Mouse (Mus musculus) midbrain, postnatal 0 days (tissue): Measurements from ENCODE around the gene Fbxo30. TPM values are rescaled to one million over a fixed set of nuclear protein-coding genes. Genes with fewer than 3 reads are reported as not detected.

ENCODE experiments used
- ATAC-seq: fragments of 200-750 bp; cut with Nextera tagmentation; 2 replicates; pipeline ENCODE4 v1.8.0; 2017; ENCODE audit warnings: moderate number of reproducible peaks, mild to moderate bottlenecking, moderate TSS enrichment, moderate library complexity; ENCODE audit not compliant: low FRiP score
- DNase-seq: peaks from one replicate; pipeline ENCODE4 v3.0.0-alpha.2; 2015; ENCODE audit warnings: low spot score
- H3K27ac ChIP-seq: fragments of 300-500 bp; sonication (generic); 2 replicates; pipeline ENCODE4 v1.5.1; 2014; ENCODE audit warnings: low read depth, mild to moderate bottlenecking, low read length, mixed read lengths
- H3K27me3 ChIP-seq: fragments of 300-500 bp; sonication (generic); 2 replicates; pipeline ENCODE4 v1.6.1; 2014; ENCODE audit warnings: low read length, control low read depth, mixed read lengths; ENCODE audit not compliant: insufficient read depth
- H3K36me3 ChIP-seq: fragments of 300-500 bp; sonication (generic); 2 replicates; pipeline ENCODE4 v1.6.1; 2014; ENCODE audit warnings: low read length, control low read depth, mixed read lengths; ENCODE audit not compliant: insufficient read depth
- H3K4me1 ChIP-seq: fragments of 300-500 bp; sonication (generic); 2 replicates; pipeline ENCODE4 v1.6.1; 2014; ENCODE audit warnings: mild to moderate bottlenecking, control low read depth, antibody characterized with exemption, low read length, mixed read lengths; ENCODE audit not compliant: insufficient read depth
- H3K4me2 ChIP-seq: fragments of 300-500 bp; sonication (generic); 2 replicates; pipeline ENCODE4 v1.6.1; 2014; ENCODE audit warnings: low read depth, mild to moderate bottlenecking, low read length, mixed read lengths; ENCODE audit not compliant: poor library complexity, severe bottlenecking
- H3K4me3 ChIP-seq: fragments of 300-500 bp; sonication (generic); 2 replicates; pipeline ENCODE4 v1.5.1; 2014; ENCODE audit warnings: low read depth, mild to moderate bottlenecking, low read length, moderate library complexity
- H3K9ac ChIP-seq: fragments of 300-500 bp; sonication (generic); replicated peaks from 2 replicates; pipeline ENCODE4 v1.6.1; 2014; ENCODE audit warnings: mild to moderate bottlenecking, low read length, moderate library complexity, mixed read lengths; ENCODE audit not compliant: poor library complexity, severe bottlenecking
- H3K9me3 ChIP-seq: fragments of 300-500 bp; sonication (generic); 2 replicates; pipeline ENCODE4 v1.6.1; 2016; ENCODE audit warnings: low read length, control low read depth
- CTCF ChIP-seq: IDR thresholded peaks from 2 replicates; pipeline ENCODE4 v1.5.1; 2016; ENCODE audit warnings: antibody characterized with exemption, mild to moderate bottlenecking
- WGBS: fragments of 180-500 bp; shearing (Covaris S2); extraction: QIAGEN DNeasy Blood & Tissue Kit; methylation state at CpG from one replicate; pipeline ENCODE4 v1.1.7; 2014; 5-methylcytosine and 5-hydroxymethylcytosine counted together
- polyA plus RNA-seq: library from polyadenylated mRNA; unstranded; fragments of >200 nt; fragmentation: Nextera tagmentation; extraction: Ambion mirVana; gene quantifications from 2 replicates; pipeline ENCODE4 v1.2.1, GENCODE M21; 2015
- total RNA-seq: library from RNA; depleted of rRNA; stranded (reverse); fragments of >200 nt; gene quantifications from 2 replicates; pipeline ENCODE4 v1.2.3, GENCODE M21; 2014; rRNA removed

Gene Fbxo30
- total and polyA plus RNA-seq, 2 experiments from 2014 or later, result 9.0 TPM

GRCm38 (mm10) chr10:11343205-11344141, 62.3 kb downstream of the Fbxo30 start, which contains the start of gene Epm2a:
Epm2a (plus strand) TSS chr10:11343404.
- Histone ChIP-seq H3K27ac (peak within 1 kb of the TSS; percentile 98), H3K9ac (peak within 1 kb of the TSS; percentile 95), H3K9me3 (no peaks in the 10 kb centered on the region), H3K4me2 (peak within 1 kb of the TSS; percentile 57), H3K4me3 (peak within 1 kb of the TSS; percentile 73), H3K27me3 (no peaks in the 10 kb centered on the region), H3K4me1 (no peaks in the 10 kb centered on the region), H3K36me3 (no peaks in the 10 kb centered on the region)
- TF ChIP-seq CTCF, result no peak
- WGBS, result under 1% methylated on average over 102 of the region's 106 CpGs
- ATAC-seq (peak; percentile 92), DNase-seq (peak; percentile 79)

- no peak for ATAC-seq
- H3K4me3 ChIP-seq, result no peak overlapping the region
- no peaks in the 10 kb centered on the region for H3K36me3 ChIP-seq
- 77% methylated on average over 18 of the region's 18 CpGs for WGBS
- no peaks in the 10 kb centered on the region for H3K27me3 ChIP-seq
- no peak for DNase-seq
- H3K4me1 ChIP-seq, result no peaks in the 10 kb centered on the region
- no peak overlapping the region for H3K9ac ChIP-seq
- H3K27ac ChIP-seq, result no peak overlapping the region
- no peaks in the 10 kb centered on the region for H3K9me3 ChIP-seq
- no peak overlapping the region for H3K4me2 ChIP-seq
- TF ChIP-seq CTCF, result peak; percentile 55
Measured at GRCm38 (mm10) chr10:11344536-11345468, 63.7 kb downstream of the Fbxo30 start.

Other genes starting within 250 kb of the Fbxo30 start
- 27.4 and 30.1 TPM in 2 replicates for gene Grm1, start 199.0 kb upstream of the Fbxo30 start, total RNA-seq
- 14.8 and 16.5 TPM in 2 replicates for gene Grm1, start 199.0 kb upstream of the Fbxo30 start, polyA plus RNA-seq
- gene Shprh, start 131.9 kb upstream of the Fbxo30 start, total RNA-seq, result 27.5 and 29.0 TPM in 2 replicates
- gene Shprh, start 131.9 kb upstream of the Fbxo30 start, polyA plus RNA-seq, result 12.4 and 14.4 TPM in 2 replicates
- gene Epm2a, start 62.1 kb downstream of the Fbxo30 start, total RNA-seq, result 38.1 and 41.9 TPM in 2 replicates
- gene Epm2a, start 62.1 kb downstream of the Fbxo30 start, polyA plus RNA-seq, result 3.1 and 3.8 TPM in 2 replicates